Mouse (Mus musculus) C2C12 (cell line): ENCODE measurements at regions not wholly inside any gene's neighbourhood (a gene's known extent, or its start where the extent isn't known, plus 50 kb on each side); places are given as distances from the start of the nearest gene placed in this dataset.

Experiments
- H3K27me3 ChIP-seq: one replicate; pipeline ENCODE4 v1.6.1; 2011; ENCODE audit not compliant: control insufficient read depth, insufficient read depth, insufficient read length
- H3K36me3 ChIP-seq: one replicate; pipeline ENCODE4 v1.6.1; 2011; ENCODE audit not compliant: control insufficient read depth, insufficient read depth
- H3K4me3 ChIP-seq: one replicate; pipeline ENCODE4 v1.5.1; 2011; ENCODE audit warnings: mild to moderate bottlenecking, control low read depth; ENCODE audit not compliant: poor library complexity, insufficient read depth, severe bottlenecking
- H3K79me2 ChIP-seq: one replicate; pipeline ENCODE4 v1.6.1; 2011; ENCODE audit not compliant: control insufficient read depth, insufficient read depth
- H3K79me3 ChIP-seq: one replicate; pipeline ENCODE4 v1.6.1; 2011; ENCODE audit warnings: low read depth, control low read depth
- H3ac ChIP-seq: one replicate; pipeline ENCODE3; 2011; ENCODE audit warnings: low read depth; ENCODE audit not compliant: control insufficient read depth, insufficient read length
- CEBPB ChIP-seq: IDR thresholded peaks from one replicate; pipeline ENCODE4 v1.6.1; 2011; ENCODE audit warnings: low read depth, mild to moderate bottlenecking, control low read depth, moderate library complexity
- CTCF ChIP-seq: IDR thresholded peaks from one replicate; pipeline ENCODE4 v1.5.1; 2011; ENCODE audit not compliant: control insufficient read depth, insufficient read depth, insufficient read length
- FOSL1 ChIP-seq: IDR thresholded peaks from one replicate; pipeline ENCODE4 v1.8.0; 2011; ENCODE audit warnings: mild to moderate bottlenecking, low read length; ENCODE audit not compliant: poor library complexity, insufficient read depth, severe bottlenecking
- MAX ChIP-seq: IDR thresholded peaks from one replicate; pipeline ENCODE4 v1.6.1; 2011; ENCODE audit warnings: mild to moderate bottlenecking, control low read depth
- MYOD1 ChIP-seq: IDR thresholded peaks from one replicate; pipeline ENCODE4 v1.6.1; 2011; ENCODE audit warnings: low read depth; ENCODE audit not compliant: control insufficient read depth, insufficient read length
- MYOG ChIP-seq: IDR thresholded peaks from one replicate; pipeline ENCODE4 v1.6.1; 2011; ENCODE audit not compliant: control insufficient read depth, insufficient read length; ENCODE audit errors: extremely low read depth
- USF1 ChIP-seq: IDR thresholded peaks from one replicate; pipeline ENCODE4 v1.6.1; 2011; ENCODE audit warnings: low read depth, mild to moderate bottlenecking, control low read depth, moderate library complexity

DNA sequence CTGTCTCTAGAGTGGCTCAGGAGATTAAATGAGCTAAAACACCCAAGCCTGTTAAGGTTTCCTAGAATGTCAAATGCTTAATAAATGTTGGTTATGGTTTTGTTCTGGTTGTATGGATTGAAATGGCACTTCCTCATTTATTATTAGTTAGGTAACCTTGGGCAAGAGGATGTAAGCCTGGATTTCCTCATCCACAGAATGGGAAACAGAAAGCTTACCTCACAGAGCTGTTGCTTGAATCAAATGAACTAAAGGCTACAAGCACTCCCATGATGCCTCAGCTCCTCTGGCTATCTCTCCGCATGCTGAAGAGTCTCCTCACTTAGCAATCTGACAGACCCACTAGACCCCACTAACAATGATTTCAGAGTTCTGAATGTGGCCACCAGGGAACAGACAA lies 82.8 kb upstream of the Pcgf5 start:
- Histone ChIP-seq H3K79me3 (no peaks in the 10 kb centered on the region), H3K79me2 (no peaks in the 10 kb centered on the region), H3K4me3 (no peak overlapping the region), H3K27me3 (no peaks in the 10 kb centered on the region), H3K36me3 (no peaks in the 10 kb centered on the region), H3ac (no peak overlapping the region)
- TF ChIP-seq USF1 (no peak), CEBPB (no peak), CTCF (no peak), MAX (no peak), MYOD1 (no peak), MYOG (no peak), FOSL1 (no peak)

DNA sequence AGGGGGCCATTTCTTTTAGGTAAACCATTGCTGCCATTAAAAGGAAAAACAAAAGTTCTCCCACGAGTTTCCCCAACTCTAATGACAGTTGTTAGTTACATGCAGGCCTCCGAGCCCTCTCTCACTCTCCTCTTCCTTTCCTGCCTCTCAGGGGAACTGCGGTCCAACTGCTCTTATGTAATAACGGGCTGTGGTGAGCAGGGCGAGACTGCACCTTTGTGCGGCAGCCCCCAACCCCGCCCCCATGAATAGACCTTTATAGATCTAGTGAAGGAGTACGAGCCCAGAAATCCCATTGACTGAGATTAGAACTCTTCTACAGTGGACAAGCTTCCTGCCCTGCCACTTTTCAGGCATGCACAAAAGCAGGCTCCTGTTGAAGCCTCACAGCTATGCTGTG lies 81.8 kb upstream of the Pcgf5 start:
- Histone ChIP-seq H3K27me3 (no peaks in the 10 kb centered on the region), H3ac (no peak overlapping the region), H3K36me3 (no peaks in the 10 kb centered on the region), H3K4me3 (no peak overlapping the region), H3K79me2 (no peaks in the 10 kb centered on the region), H3K79me3 (no peaks in the 10 kb centered on the region)
- TF ChIP-seq CEBPB (no peak), MYOG (no peak), FOSL1 (no peak), USF1 (no peak), MAX (no peak), CTCF (no peak), MYOD1 (no peak)

DNA sequence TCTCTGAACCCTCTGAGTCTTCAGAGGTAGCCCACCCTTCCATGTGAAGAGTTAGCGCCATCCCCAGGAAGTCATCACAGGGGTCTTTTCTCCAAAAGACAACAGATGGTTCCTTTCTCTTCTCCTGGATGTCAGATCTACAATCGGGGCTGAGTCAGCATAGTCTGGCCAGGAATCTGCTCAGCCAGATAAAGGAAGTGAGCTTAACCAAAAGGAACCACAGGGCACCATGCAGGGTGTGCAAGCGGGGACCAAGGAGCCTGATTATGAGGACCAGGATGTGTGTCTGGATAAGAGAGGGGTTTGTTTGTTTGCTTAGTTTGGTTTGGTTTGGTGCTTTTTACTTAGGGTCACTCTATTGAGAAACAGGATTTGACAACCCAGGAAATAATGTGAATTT lies 74.6 kb upstream of the Pcgf5 start:
- no peak overlapping the region for H3ac ChIP-seq
- H3K79me3 ChIP-seq, result no peaks in the 10 kb centered on the region
- no peaks in the 10 kb centered on the region for H3K36me3 ChIP-seq
- no peaks in the 10 kb centered on the region for H3K27me3 ChIP-seq
- H3K79me2 ChIP-seq, result no peaks in the 10 kb centered on the region
- H3K4me3 ChIP-seq, result no peak overlapping the region
- no peak for TF ChIP-seq MYOG
- no peak for TF ChIP-seq FOSL1
- no peak for TF ChIP-seq MAX
- TF ChIP-seq USF1, result no peak
- no peak for TF ChIP-seq MYOD1
- TF ChIP-seq CEBPB, result no peak
- no peak for TF ChIP-seq CTCF

DNA sequence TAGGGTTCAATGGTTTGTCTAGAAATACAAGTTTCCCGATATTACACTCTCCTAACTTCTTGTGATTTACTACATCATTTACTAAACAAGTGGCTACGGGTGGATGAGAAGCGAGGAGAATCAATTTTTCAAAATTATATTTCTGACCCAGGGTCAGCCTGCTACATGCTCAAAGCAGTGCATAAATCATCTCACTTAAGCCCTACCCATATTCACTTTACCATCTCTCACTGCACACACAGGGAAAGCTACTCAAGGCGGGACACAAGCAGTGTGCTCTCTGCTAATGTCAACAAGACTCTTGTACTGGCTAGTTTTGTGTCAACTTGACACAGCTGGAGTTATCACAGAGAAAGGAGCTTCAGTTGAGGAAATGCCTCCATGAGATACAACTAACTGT lies 62.6 kb upstream of the Pcgf5 start:
- no peaks in the 10 kb centered on the region for H3K79me2 ChIP-seq
- no peaks in the 10 kb centered on the region for H3K27me3 ChIP-seq
- TF ChIP-seq MYOG (no peak), CTCF (no peak), FOSL1 (no peak), MAX (no peak), CEBPB (no peak), MYOD1 (no peak), USF1 (no peak)
- no peaks in the 10 kb centered on the region for H3K36me3 ChIP-seq
- H3ac ChIP-seq, result no peak overlapping the region
- H3K4me3 ChIP-seq, result no peak overlapping the region
- H3K79me3 ChIP-seq, result no peaks in the 10 kb centered on the region

DNA sequence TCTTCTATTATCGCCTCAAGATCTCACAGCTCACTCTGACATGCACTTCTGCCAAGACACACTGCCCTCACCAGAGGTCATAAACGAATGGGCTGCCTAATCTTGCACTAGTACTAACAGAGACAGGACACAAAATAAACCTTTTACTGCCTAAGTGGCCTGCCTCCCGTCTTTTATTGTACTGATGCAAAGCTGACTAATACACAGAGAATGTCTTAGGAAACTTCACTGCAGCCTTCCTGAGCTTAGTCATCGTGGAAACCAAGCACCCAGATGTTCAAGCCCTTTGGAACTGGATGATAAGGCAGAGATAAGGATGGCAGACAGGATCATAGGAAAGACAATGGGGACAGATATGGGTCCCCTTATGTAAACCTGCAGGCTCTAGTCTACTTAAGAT lies 57.3 kb upstream of the Pcgf5 start:
- Histone ChIP-seq H3K27me3 (no peaks in the 10 kb centered on the region), H3K79me3 (no peaks in the 10 kb centered on the region), H3K79me2 (no peaks in the 10 kb centered on the region), H3K4me3 (no peak overlapping the region), H3ac (no peak overlapping the region), H3K36me3 (no peaks in the 10 kb centered on the region)
- TF ChIP-seq FOSL1 (peak; percentile 85), MYOD1 (peak; percentile 68), MAX (no peak), CEBPB (peak; percentile 76)

DNA sequence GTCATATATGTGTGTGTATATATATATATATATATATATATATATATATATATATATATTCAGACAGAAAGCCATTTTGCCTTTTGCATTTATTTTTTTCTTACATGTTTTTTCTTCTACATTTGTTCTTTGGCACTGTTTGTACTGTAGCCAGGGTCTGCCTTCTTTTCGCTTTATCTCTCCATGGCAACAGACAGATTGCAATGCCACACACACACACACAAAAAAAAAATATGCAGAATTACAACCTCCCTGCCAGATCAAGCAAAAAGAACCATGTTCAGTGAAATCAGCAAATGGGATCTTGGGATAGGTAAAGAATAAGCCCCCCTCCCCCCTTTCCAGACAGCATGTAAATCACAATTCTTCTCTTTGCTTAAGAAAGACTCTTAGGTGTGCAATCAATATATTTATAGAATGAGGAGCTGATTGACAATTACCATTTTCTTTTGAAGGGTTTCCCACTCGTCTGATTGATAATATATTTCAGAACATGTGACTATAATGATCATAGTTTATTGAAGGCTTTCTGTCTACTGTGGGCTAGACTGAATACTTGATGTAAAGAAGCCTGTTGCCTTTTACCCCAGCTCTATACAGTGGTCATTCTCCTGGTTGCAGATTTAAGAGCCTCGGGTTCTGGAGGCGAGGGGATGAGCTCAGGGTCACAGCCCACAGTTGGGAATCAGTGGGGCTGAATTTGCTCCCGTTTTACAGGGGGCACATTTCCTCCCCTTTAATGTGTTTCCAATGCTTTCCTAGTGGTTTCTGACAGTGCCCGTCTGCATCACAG lies 54.7 kb upstream of the Pcgf5 start:
- no peak for TF ChIP-seq MYOD1
- no peak for TF ChIP-seq USF1
- no peak for TF ChIP-seq CTCF
- no peak for TF ChIP-seq MYOG
- no peak for TF ChIP-seq FOSL1
- no peak for TF ChIP-seq MAX
- TF ChIP-seq CEBPB, result no peak
- Histone ChIP-seq H3K27me3 (no peaks in the 10 kb centered on the region), H3K79me3 (no peaks in the 10 kb centered on the region), H3ac (no peak overlapping the region), H3K4me3 (no peak overlapping the region), H3K79me2 (no peaks in the 10 kb centered on the region), H3K36me3 (no peaks in the 10 kb centered on the region)
